Mouse (Mus musculus): ENCODE data around the gene Ccdc170.

DNA sequence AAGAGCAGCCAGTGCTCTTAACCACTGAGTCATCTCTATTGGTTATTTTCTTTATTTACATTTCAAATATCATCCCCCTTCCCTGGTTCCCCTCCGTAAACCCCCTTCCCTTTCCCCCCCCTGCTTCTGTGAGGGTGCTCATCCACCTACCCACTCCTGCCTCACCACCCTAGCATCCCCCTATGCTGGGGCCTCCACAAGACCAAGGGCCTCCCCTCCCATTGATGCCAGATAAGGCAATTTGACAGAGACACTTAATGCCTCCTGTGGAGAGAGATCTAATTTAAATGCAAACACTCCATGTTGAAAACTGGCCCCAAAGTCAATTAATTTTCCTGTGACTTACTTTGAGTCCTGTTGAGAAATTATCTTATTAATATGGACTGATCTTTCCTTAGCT is 9.7 kb downstream of the Ccdc170 start:
- no peak for TF ChIP-seq CTCF (IDR thresholded peaks at IDR 0.05; ENCODE audit: borderline replicate concordance, insufficient read depth, low read length)
- no peak for TF ChIP-seq POLR2A (IDR thresholded peaks at IDR 0.05; ENCODE audit: low read depth, low read length)
